Mouse (Mus musculus): ENCODE data around the gene Gm10031.

GRCm38 (mm10) chr1:156569615-156570014 lies 45.8 kb downstream of the Gm10031 start:
- TF ChIP-seq GATA1 (IDR thresholded peaks at IDR 0.05; ENCODE audit: borderline replicate concordance, low read length): no peak
- no peak for TF ChIP-seq FLI1 (IDR thresholded peaks at IDR 0.05; ENCODE audit: low read length)

Measured in megakaryocyte, embryonic 14.5 days (primary cell).